24 mouse cellular contexts compared by ENCODE assay signal in the genomic region with DNA sequence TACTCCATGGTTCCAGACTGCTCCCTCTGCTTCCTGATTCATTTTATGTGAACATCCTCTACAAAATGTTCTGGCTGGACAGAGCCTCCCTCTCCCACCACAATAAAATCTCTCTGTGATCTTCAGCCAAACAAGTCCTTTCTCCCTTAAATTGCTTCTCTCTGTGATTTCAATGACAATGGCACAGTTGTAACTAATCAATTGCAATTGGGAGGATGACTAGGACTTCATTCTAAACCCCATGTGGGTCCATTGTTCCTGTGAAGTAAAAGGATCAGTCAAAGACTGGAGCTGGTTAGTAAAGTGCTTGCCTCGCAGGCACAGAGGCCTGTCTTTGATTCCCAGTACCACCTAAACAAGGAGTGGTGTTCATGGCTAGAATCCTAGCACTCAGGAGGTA.
DNase-seq lines count a peak whose midpoint lies in the region; ATAC-seq and TF ChIP-seq lines count a peak whose summit lies in the region.
"Had no signal": no experiment of that assay in that cellular context is flagged by ENCODE, and none has a peak within 500 bp of the region (broad histone marks: within the 10 kb centered on the region; RNA-seq: fewer than 3 reads in every experiment).

No protein-coding gene starts in this region.

- no peak for TF ChIP-seq CTCF in forebrain, postnatal 0 days (IDR thresholded peaks at IDR 0.05; ENCODE audit: low read depth)

- no peak overlapping the region for H3K9ac ChIP-seq in intestine, embryonic 16.5 days (ENCODE audit: low read depth, low read length)
- H3K9ac ChIP-seq in forebrain, postnatal 0 days, result no peak overlapping the region
- H3K9ac ChIP-seq: embryonic facial prominence, embryonic 12.5 days; forebrain, embryonic 13.5 days; forebrain, embryonic 15.5 days had no signal

- no peak overlapping the region for H3K27ac ChIP-seq in intestine, embryonic 16.5 days (ENCODE audit: low read length)
- no peak overlapping the region for H3K27ac ChIP-seq in forebrain, postnatal 0 days (ENCODE audit: low read depth, low read length)
- H3K27ac ChIP-seq: embryonic facial prominence, embryonic 10.5 days; embryonic facial prominence, embryonic 12.5 days; forebrain, embryonic 13.5 days; forebrain, embryonic 15.5 days had no signal

- no peak overlapping the region for H3K4me3 ChIP-seq in intestine, embryonic 16.5 days (ENCODE audit: low read length)
- H3K4me3 ChIP-seq in forebrain, postnatal 0 days (ENCODE audit: low read depth, low read length), result no peak overlapping the region
- H3K4me3 ChIP-seq: embryonic facial prominence, embryonic 10.5 days; embryonic facial prominence, embryonic 12.5 days; forebrain, embryonic 13.5 days; forebrain, embryonic 15.5 days had no signal

- no peaks in the 10 kb centered on the region for H3K9me3 ChIP-seq in intestine, embryonic 16.5 days (ENCODE audit: control insufficient read depth, low read length)
- H3K9me3 ChIP-seq in forebrain, postnatal 0 days (ENCODE audit: low read length), result no peaks in the 10 kb centered on the region
- H3K9me3 ChIP-seq: embryonic facial prominence, embryonic 10.5 days; embryonic facial prominence, embryonic 12.5 days; forebrain, embryonic 13.5 days; forebrain, embryonic 15.5 days; G1E had no signal

- no peak overlapping the region for H3K4me2 ChIP-seq in intestine, embryonic 16.5 days (ENCODE audit: low read depth, low read length)
- no peak overlapping the region for H3K4me2 ChIP-seq in forebrain, postnatal 0 days (ENCODE audit: low read depth)
- H3K4me2 ChIP-seq: embryonic facial prominence, embryonic 12.5 days; forebrain, embryonic 13.5 days; forebrain, embryonic 15.5 days had no signal

- ATAC-seq in intestine, embryonic 16.5 days, result no peak
- ATAC-seq in forebrain, postnatal 0 days, result no peak
- ATAC-seq: activated CD4-positive, CD25-positive, alpha-beta regulatory T cell, adult 4 months; CD4-positive, CD25-positive, alpha-beta regulatory T cell, adult 4 months; forebrain, embryonic 13.5 days; forebrain, embryonic 15.5 days had no signal

- DNase-seq in heart, adult 11 months, result peak; percentile 2
- no peak for DNase-seq in heart, postnatal 25 days (ENCODE audit: low spot score)
- DNase-seq in Muller cell, postnatal 12 days (ENCODE audit: inconsistent ontology term), result peak; percentile 11
- peak; percentile 26 for DNase-seq in WW6 (ENCODE audit: low read depth, low spot score)
- DNase-seq in forebrain, postnatal 0 days, result no peak
- DNase-seq in lung, adult 18-20 months, result no peak
- DNase-seq: adrenal gland, adult 8-10 months; adrenal gland, postnatal 14 days; adrenal gland, postnatal 36 days; B cell, adult 2 months; cerebellum, adult 11-12 months; cerebellum, adult 2 months; cerebellum, adult 9-10 months; cerebellum, postnatal 10 days; cerebellum, postnatal 25 days had no signal

- no peaks in the 10 kb centered on the region for H3K4me1 ChIP-seq in intestine, embryonic 16.5 days (ENCODE audit: control insufficient read depth, insufficient read depth, low read length)
- peaks cover 6% of the 10 kb centered on the region; the same call in 1 of the 2 replicates for H3K4me1 ChIP-seq in forebrain, postnatal 0 days (ENCODE audit: insufficient read depth)
- H3K4me1 ChIP-seq: embryonic facial prominence, embryonic 12.5 days had no signal

- no peaks in the 10 kb centered on the region for H3K36me3 ChIP-seq in intestine, embryonic 16.5 days (ENCODE audit: control insufficient read depth, insufficient read depth, low read length)
- no peaks in the 10 kb centered on the region for H3K36me3 ChIP-seq in forebrain, postnatal 0 days (ENCODE audit: insufficient read depth)
- H3K36me3 ChIP-seq: embryonic facial prominence, embryonic 10.5 days; embryonic facial prominence, embryonic 12.5 days; forebrain, embryonic 15.5 days; G1E had no signal

- 58% methylated on average over 1 of the region's 1 CpGs for WGBS in intestine, embryonic 16.5 days
- 19% methylated on average over 1 of the region's 1 CpGs for WGBS in forebrain, postnatal 0 days

- H3K27me3 ChIP-seq in intestine, embryonic 16.5 days (replicated peaks; ENCODE audit: control insufficient read depth, insufficient read depth, low read length), result no peaks in the 10 kb centered on the region
- no peaks in the 10 kb centered on the region for H3K27me3 ChIP-seq in forebrain, postnatal 0 days (ENCODE audit: insufficient read depth, low read length)
- H3K27me3 ChIP-seq: CH12.LX; forebrain, embryonic 13.5 days; forebrain, embryonic 15.5 days had no signal

- intact Hi-C loops in heart, postnatal 25 days (cut with DNase I), result no loop called here

Comparison
In these comparisons a context has a peak if more than half of its experiments do, and no peak if none do; other contexts are left out.
1. DNase-seq: peak in heart, adult 11 months (single experiment), Muller cell, postnatal 12 days (single experiment) and WW6 (single experiment); none in heart, postnatal 25 days (single experiment), forebrain, postnatal 0 days (single experiment) and lung, adult 18-20 months (0 of 2).